Mouse (Mus musculus) adrenal gland, postnatal 25 days (tissue): Measurements from ENCODE around the gene Ndufs2. TPM values are rescaled to one million over a fixed set of nuclear protein-coding genes. Genes with fewer than 3 reads are reported as not detected.
A peak's percentile ranks its signal among the peaks of the same experiment; 100 is the strongest.
"Not testable (repeated sequence)": the region's sequence is repeated elsewhere in the genome, so short reads cannot be mapped to it uniquely, and the experiment has no call there.

ENCODE experiments used
- DNase-seq: peaks from one replicate; pipeline ENCODE4 v3.0.0; 2021; ENCODE audit warnings: mixed read lengths
- total RNA-seq: library from RNA; stranded (reverse); gene quantifications from 2 replicates; pipeline ENCODE4 v1.2.3, GENCODE M21; 2021

The Ndufs2 gene
- total RNA-seq, 1 experiment from 2014 or later = 565 TPM

DNA sequence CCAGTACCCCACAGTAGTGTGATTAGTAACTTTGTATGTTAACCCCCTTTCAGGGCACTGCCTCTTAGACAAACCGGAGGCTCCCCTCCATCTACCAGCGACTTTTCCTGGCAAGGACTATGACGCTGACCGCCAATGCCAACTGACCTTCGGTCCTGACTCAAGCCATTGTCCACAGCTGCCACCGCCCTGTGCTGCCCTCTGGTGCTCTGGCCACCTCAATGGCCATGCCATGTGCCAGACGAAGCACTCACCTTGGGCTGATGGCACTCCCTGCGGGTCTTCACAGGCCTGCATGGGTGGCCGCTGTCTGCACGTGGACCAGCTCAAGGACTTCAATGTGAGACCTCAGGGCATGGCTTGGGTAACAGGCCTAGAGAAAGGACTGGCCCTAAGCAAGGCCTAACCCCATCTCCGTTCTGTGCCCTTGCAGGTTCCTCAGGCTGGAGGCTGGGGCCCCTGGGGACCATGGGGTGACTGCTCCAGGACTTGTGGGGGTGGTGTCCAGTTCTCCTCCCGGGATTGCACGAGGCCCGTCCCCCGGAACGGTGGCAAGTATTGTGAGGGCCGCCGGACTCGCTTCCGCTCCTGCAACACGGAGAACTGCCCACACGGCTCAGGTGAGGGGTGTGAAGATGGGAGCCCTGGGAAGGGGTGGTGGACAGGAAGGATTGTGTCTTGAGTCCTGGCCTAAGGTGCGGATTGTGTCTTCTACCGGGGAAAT lies 5.1 kb upstream of the Ndufs2 start:
- DNase-seq = peak; percentile 66

DNA sequence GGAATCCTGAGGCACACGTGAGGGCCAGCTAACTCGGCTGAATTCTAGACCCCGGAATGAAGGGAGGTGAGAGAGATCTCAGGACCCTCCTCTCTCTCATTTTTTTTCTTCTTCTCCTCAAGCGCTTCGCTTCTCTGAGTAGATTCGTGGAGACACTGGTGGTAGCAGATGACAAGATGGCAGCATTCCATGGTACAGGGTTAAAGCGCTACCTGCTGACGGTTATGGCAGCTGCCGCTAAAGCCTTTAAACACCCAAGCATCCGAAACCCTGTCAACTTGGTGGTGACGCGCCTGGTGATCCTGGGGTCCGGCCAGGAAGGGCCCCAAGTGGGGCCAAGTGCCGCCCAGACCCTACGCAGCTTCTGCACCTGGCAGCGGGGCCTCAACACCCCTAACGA lies 1.2 kb upstream of the Ndufs2 start:
- no peak for DNase-seq

GRCm38 (mm10) chr1:171251594-171252324 lies 571 bp upstream of the Ndufs2 start:
- DNase-seq = no peak

- DNase-seq = no peak
Observed at GRCm38 (mm10) chr1:171249913-171250600, 1.1 kb downstream of the Ndufs2 start, which contains the start of gene Adamts4. TSS of gene Adamts4 (plus strand) at chr1:171250421.

DNA sequence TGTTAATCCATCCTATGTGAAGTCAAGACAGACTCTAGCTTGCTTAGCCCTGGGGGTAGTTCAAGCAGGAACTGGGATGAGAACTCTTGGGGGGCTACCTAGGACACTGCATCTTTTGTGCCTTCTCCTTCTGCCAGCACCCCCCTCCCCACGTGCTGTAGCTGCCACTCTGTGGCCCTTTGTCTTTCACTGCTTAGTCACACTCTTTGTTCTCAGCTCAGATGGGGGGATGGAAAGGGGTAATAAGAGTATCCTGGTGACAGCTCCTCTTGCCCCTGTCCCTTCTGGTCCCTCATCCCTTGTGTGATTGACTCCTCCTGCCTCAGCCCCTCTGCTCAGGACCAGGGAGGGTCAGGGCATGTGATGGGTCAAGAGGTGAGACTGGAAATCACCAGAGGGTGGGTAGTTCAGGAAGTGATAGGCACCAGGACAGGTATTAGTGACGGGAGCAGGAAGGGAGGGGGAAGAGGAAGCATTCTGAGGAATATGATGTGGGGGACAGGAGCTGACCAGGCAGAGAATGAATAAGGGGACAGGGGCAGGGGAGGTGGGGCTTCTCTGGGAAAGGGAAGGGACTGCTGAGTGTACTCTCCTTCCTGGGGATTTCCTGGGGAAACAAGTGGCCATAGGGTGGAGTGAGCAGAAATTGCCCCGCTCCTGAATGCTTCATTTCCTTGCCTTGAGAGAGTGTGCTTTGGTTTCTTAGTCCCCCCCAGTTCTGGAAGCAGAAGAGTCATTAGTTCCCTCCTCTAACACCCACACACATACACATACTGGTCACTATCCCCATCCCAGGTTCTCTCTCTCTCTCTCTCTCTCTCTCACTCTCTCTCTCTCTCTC lies 2.6 kb downstream of the Ndufs2 start:
- DNase-seq = no peak

- no peak for DNase-seq
Observed at GRCm38 (mm10) chr1:171247916-171248315, 3.3 kb downstream of the Ndufs2 start.

DNA sequence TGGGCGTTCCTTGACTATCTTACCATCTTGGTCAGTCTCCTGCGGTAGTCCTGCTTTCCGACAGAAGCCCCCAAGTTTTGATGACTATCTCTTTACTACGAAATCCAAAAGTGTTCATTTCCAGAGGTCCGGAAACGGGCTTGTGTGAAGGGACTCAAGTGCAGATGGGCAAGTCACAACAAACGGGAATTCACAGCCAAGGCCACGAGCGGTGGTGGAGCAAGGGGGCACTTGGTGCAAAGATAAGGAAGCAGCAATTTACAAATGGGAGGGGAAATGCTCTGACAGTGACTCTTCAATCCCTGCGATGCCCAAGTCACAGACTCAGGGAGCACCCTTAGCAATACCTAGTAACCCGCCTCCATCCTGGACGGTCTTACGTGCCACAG lies 3.7 kb downstream of the Ndufs2 start:
- DNase-seq = no peak

GRCm38 (mm10) chr1:171246709-171247452 lies 4.3 kb downstream of the Ndufs2 start:
- peak; percentile 96 for DNase-seq

DNA sequence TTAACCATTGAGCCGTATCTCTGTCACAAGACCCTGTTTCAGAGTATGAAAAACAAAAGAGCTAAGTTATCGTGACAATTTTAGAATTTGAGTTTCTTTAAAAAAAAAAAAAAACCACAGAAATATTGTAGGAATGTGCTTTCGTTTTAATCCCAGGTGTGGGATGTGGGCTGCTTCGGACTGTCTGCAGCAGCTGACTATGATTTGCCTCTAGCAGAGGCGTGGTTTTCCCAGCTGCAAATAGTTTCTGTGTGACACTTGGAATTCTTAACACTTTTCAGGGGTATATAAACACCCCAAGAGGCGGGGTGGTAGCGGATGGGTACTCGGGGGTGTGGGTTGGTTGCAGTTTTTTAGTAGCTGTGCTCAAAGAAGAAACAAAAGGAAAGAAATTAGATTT lies 5.8 kb downstream of the Ndufs2 start:
- no peak for DNase-seq

- not testable (repeated sequence) for DNase-seq
Observed at GRCm38 (mm10) chr1:171241952-171242351, 9.2 kb downstream of the Ndufs2 start.

GRCm38 (mm10) chr1:171240911-171241310 lies 10.3 kb downstream of the Ndufs2 start:
- DNase-seq = no peak

DNA sequence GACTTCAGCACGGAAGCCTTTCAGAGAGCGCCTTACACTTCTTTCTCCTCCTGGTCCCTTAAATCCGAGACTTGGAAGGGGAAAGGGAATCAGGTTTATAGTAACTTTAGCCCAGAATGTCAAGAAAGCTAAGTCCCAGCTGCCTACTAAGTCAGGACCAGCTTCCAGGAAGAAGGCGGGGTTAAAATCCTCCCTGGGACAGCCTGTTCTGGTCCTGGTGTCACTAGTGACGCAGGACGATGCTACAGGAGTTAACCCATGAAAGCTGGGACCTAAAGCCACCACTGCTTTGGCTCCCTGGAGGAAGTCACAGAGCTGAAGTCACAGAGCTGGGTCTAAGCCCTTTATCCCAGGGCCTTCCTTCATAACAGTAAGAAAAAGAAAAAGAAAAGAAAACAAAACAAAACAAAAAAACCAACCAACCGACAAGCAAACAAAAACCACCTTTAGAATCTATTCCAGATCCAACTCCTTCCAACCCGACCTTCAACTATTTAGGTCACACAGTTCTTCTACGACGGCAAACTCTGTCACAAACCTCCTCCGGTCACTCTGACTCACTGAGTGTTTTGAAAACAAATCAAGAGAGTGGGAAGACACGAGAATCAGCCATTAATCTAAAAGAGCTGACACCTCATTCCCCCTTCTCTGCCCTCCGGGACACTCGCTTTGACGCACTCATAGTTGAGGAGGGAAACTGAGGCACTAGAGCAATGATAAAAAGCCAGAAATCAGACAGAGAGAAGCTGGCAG lies 11.0 kb downstream of the Ndufs2 start:
- DNase-seq = no peak

GRCm38 (mm10) chr1:171238463-171238862 lies 12.7 kb downstream of the Ndufs2 start:
- peak; percentile 71 for DNase-seq

DNA sequence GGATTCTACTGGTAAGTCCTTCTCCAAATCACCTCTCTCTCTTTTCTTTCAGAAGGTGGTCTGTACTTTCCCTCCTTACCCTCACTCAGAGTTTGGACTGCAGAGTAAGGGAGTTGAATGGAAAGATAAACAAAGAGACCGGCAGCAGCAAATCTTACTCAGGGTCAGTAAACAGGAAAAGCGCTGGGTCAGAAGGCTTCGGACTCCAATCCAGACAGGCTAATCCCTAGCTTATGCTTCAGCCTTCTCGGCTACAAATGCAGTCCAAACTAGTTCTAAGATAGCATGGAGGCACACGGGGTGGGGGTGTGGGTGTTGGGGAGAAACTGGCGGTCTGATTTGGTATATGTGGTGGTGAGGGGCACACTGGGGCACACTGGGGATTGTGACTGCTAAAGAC lies 13.8 kb downstream of the Ndufs2 start:
- no peak for DNase-seq

DNA sequence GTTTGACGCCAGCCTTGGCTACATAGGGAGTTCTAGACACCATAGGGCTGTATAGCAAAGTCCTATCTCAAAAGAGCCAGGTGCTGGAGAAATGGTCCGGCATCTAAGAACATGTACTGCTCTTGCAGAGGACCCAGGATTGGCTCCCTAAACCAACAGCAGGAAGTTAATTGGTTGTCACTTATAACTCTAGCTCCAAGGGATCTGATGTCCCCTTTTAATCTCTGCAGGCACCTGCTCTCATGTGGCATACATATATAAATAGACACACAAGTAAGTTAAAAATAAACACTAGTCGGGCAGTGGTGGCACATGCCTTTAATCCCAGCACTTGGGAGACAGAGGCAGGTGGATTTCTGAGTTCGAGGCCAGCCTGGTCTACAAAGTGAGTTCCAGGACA lies 15.4 kb downstream of the Ndufs2 start:
- DNase-seq = no peak

- DNase-seq = no peak
Observed at GRCm38 (mm10) chr1:171234538-171234937, 16.6 kb downstream of the Ndufs2 start.

DNA sequence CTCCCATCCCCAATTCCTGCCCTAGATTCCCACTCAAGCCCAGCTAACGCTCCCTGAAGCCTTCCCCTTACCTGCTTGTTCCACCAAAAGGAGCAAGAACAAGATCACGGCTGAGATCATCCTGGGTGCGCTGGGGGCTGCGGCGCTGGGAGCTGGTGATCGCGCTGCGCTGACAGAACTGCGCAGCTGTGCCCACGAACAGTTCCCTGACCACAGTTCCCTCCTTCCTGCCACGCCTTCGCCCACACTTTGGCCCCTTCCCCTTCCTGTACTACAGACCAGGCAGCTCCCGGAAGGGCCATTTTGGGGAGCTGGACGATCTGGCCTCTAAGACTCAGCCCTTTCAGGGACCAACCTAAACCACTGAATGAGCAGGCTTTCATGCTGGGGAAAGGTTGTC lies 17.1 kb downstream of the Ndufs2 start, which contains the start of gene Fcer1g:
TSS of gene Fcer1g (minus strand) at position 240 of the 400 bp plus-strand sequence.
- no peak for DNase-seq

GRCm38 (mm10) chr1:171232800-171233730 lies 18.1 kb downstream of the Ndufs2 start:
- no peak for DNase-seq

DNA sequence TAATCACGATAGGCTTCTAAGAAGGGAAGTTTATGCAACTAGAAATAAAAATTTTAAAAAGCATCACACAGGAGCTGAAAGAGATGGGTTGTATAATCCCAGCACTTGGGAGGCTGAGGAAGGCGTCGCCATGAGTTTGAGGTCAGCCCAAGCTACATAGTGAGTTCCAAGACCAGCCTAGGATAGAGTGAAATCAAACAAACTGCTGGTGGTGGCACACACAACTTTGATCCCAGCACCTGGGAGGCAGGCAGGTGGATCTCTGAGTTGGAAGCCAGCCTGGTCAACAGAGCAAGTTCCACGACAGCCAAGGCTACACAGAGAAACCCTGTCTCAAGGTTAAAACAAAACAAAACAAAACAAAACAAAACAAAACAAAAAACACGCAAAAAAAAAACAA lies 18.8 kb downstream of the Ndufs2 start:
- DNase-seq = no peak
